Mouse (Mus musculus): Measurements from ENCODE around the gene Fgf13. TPM values are rescaled to one million over a fixed set of nuclear protein-coding genes. Genes with fewer than 3 reads are reported as not detected.

Gene Fgf13
- total RNA-seq (2021), result 10 to 100 TPM; 58.4 to 67.3 TPM
- long read RNA-seq, experiment 1, partial matches to known transcripts, result 0 of 4 reads
- long read RNA-seq, experiment 1, other reads (novel, unspliced or antisense), result 2 of 4 reads
- long read RNA-seq, experiment 2, partial matches to known transcripts, result 3 of 6 reads
- long read RNA-seq, experiment 2, other reads (novel, unspliced or antisense), result 0 of 6 reads

DNA sequence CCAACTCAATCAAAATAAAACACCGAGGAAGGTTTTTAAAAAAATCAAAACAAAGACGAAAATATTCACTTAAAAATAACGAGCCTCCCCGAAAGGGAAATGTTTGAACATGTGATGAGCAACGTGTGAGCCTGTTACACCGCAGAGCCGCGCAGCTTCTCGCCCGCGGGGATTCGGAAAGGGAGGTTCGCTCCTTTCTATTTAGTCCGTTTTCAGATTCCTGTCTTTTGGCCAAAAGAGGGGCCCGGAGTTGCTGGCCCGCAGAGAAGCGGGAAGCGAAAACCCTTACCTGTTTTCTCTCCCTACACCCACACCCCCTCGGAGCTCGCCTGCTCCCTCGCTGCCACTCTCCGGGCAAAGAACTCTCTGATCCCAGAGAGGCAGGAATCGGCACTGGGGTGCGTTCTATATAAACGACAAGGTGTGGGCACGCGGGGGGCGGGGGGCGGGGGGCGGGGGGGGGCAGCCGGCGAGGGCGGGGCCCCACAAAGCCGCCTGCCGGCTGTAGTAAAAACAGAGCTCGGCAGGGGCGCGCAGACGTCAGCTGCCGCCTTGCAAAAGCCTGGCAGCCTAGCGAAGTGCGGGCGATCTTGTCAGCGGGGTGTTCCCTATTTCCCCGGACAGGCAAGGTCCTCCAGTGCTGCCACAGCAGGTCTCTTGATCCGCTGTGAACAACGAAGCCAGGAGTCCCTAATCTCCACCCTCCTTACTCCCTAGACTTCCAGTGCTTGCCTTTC is at the start of gene Fgf13:
Gene Fgf13 (minus strand): TSS at position 377 of the 737 bp plus-strand sequence.
- no peak for DNase-seq (ENCODE audit: low spot score in 2 of 2)

DNA sequence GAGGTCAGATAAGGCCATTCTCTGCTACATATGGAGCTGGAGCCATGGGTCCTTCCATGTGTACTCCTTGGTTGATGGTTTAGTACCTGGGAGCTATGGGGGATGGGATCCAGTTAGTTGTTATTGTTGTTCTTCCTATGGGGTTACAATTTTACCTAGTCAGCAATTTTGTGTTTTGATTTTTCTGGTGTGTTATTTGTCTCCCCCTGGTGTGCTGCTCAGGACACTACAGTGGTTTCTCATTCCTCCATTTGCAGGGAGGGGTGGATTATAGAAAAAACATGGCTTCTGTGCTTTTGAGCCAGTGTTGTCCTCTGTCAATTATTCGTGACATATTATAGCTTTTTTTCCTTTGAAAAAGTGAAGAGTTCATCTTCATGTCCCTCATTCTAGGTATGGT is 38.7 kb upstream of the Fgf13 start:
- no peak for DNase-seq (ENCODE audit: low spot score in 2 of 2)

DNA sequence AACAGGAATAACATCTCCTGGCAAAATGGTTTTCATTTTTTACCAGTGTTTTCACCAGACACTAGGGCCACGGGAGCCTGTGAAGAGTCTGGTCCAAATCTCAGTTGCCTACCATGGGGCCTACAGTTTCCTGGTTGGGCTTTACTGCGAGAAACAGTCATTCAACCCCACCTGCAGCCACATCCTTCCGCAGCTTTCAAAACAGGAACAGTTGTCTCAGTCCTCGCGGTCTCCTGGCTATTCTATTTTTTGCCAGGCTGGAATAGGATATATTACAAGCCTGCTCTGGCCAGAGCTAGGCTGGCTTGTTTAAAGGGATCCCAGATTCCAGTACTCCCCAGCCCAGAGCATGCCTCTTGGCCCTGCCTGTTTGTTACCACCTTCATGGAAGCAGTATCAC is 21.2 kb upstream of the Fgf13 start:
- no peak for DNase-seq (ENCODE audit: low spot score in 2 of 2)

GRCm38 (mm10) chrX:59585508-59586186 is 17.8 kb upstream of the Fgf13 start:
- DNase-seq (ENCODE audit: low spot score in 2 of 2), result no peak

GRCm38 (mm10) chrX:59584034-59584433 is 16.2 kb upstream of the Fgf13 start:
- no peak for DNase-seq (ENCODE audit: low spot score in 2 of 2)

DNA sequence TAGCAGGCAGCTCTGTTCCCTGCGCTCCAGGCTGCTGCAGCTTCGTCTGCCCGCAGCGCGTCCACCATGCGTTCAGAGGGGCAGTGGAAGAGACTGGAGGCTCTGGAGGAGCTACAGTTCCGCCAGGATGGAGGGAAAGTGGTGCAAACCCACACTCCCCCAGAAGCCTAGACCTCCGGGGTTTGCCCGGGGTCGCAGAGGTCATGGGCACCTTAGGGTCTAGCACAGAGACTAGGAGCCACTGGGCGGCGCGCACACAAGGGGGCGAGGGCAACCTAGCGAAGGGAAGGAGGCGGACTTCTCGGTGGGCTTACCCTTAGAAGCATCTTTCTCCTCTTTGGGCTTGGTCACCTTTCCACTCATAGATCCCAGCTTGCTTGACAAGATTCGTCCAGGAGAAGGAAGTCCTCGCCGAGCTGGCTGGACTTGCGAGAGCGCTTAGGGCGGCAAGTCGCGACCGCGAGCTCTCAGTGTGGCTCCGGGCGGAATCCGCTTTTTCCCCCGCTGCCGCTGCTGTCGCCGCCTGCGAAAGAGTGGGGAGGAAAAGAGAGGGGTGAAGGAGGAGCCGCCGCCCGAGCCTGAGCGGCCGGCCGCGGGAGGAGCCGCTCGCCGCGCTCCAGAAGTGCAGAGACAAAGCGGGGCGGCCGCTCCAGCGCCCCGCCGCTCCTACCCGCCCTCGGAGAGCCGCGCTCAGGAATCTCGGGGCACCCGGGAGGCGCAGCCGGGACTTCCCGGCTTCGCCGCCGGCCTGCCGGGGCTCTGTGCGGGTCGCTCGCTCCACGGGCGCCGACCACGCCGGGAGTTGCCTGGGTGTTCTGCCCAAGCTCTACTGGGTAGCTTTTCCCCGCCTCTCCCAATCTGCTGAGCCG is 811 bp downstream of the Fgf13 start:
- peak in 1 of 2 experiments; percentile 31 for DNase-seq (ENCODE audit: low spot score in 2 of 2)

- DNase-seq (ENCODE audit: low spot score in 2 of 2), result no peak
Observed at GRCm38 (mm10) chrX:59566017-59566679, 1.7 kb downstream of the Fgf13 start.

DNA sequence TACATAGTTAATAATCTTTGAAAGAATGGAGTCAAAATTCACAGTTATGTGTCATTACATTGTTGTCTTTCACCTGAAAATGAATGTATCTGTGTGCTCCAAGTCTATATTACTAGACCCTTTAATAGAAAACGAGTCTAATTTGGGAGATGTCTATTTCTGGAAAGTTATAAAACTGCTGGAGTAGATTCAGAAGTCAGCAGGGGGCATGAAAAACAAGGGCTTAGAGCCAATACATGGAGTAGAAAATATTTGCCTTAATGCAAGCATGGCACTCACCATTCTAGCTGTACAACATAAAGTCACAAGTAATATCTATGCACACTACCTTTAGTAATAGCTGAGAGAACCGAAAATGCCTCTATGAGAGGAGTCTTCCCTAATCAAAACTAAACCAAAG is 19.9 kb downstream of the Fgf13 start:
- DNase-seq (ENCODE audit: low spot score in 2 of 2), result no peak

DNA sequence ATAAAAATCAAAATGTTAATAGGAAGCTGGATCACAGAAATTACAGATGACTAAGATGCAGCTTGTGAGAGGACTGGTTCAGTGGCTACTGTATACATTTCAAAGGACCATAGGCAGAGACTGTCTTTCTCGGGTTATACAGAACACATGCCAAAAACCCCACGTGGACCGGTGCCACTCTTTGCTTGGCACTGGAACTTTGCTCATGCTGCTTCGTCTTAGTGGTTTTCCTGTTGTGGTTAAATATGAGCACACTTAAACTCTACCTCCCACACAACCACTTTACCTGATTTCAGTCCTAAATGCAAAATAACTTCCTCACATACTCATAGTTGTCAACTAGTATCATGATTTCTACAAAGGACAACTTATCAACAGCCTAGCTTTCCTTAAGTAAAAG is 59.6 kb downstream of the Fgf13 start:
- no peak for DNase-seq (ENCODE audit: low spot score in 2 of 2)

GRCm38 (mm10) chrX:59493388-59493787 is 74.5 kb downstream of the Fgf13 start:
- no peak for DNase-seq (ENCODE audit: low spot score in 2 of 2)

DNA sequence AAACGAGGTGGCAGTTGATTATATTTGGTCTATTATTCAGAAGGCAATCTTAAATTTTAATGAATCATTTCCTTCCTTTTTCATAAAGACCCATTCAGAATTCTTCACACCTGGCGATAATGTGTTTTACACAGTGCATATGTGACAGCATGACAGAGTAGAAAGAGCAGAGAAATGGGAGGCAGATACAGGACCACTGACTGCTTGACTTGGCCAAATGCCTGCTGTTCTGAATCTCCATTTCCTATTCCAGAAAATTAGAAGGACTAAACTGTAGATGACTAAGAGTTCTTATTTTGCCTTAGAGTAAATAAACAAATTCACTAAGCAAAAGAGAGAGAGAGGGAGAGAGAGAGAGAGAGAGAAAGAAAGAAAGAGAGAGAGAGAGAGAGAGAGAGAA is 82.4 kb downstream of the Fgf13 start:
- no peak for DNase-seq (ENCODE audit: low spot score in 2 of 2)

- no peak for DNase-seq (ENCODE audit: low spot score in 2 of 2)
Observed at GRCm38 (mm10) chrX:59402596-59403285, 165.1 kb downstream of the Fgf13 start.

- DNase-seq (ENCODE audit: low spot score in 2 of 2), result no peak
Observed at GRCm38 (mm10) chrX:59290916-59291411, 276.9 kb downstream of the Fgf13 start.

DNA sequence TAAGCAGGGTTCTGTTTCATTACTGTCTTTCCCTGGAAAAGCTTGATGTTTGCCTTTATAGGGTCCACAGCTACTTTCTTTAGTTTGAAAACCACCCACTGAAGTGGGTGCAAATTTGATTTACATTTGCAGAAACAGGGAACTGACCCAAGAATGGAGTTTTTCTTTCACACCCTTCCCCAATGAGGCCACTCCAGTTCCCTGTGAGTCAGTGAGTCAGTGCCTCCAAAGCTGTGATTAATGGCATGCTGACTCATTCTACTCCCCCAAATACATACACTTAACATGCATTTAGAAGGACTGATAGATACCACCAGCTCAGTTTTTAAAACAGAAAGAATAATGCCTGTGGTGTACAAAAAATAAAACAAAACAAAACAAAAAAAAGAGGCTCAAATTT is 316.3 kb downstream of the Fgf13 start:
- no peak for DNase-seq (ENCODE audit: low spot score in 2 of 2)

- no peak for DNase-seq (ENCODE audit: low spot score in 2 of 2)
Observed at GRCm38 (mm10) chrX:59243752-59244151, 324.1 kb downstream of the Fgf13 start.

DNA sequence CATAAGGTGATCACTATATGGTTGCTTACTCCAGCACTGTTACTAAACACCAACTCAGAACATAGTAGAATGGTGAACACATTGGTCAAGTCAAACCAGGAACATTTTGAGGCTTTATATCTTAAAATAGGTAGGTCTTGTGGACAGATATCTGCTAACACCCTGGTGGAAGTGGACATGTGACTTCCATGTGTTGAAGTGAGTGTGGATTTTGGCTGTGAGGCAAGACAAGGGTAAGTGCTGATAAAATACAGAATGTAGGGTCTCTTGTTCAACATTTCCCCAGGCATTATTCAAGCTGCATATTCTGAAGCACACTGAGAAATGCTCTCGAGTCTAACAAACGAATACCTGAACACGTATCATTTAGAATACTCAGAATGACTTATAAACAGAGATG is 324.7 kb downstream of the Fgf13 start:
- no peak for DNase-seq (ENCODE audit: low spot score in 2 of 2)

DNA sequence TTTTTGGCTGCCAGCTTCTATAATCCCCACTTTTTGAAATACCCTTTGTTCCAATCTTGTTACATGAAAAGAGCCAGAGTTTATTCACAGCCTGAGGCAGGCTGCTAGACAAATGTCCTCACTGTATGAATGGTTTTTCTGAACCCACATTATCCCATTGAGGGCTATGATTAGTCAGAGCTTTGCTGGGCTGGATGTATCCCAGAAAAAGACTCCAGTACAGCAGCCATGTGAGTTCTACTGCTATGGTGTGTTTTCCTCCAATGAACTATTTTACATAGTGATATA is 326.5 kb downstream of the Fgf13 start:
- no peak for DNase-seq (ENCODE audit: low spot score in 2 of 2)

DNA sequence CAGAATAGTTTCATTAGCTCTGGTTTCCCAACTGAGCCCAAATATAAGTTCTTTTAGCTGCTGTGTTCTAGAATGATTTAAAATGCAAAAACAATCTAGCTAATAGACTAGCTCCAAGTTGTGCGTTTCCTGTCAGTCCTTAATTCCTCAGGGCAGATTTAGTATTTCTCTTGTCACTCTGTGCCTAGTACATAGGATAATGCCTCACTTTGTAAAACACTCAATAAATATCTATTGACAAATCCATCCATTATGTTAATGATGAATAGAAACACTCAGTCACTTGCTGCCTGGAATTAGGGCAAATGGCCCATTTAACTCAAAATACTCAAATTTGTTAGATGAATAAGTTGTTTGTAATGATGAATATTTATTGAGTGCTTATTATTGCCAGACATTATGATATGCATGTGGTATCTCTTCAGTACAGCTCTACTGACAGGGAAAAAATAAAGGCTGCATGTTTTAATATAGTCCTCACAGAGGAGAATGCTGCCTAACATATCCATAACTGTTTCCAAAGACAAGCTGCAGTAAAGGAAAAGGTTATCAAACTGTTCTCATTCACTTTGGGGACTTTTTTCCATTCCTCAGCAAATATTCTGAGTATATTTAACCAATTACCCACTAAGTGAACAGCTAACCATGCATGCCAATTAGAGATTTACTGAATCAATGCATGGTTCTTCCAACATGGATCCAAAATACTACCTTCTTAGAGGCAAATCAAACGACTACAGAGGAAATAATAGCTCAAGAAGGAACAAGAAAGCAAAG is 327.0 kb downstream of the Fgf13 start:
- no peak for DNase-seq (ENCODE audit: low spot score in 2 of 2)

- no peak for DNase-seq (ENCODE audit: low spot score in 2 of 2)
Observed at GRCm38 (mm10) chrX:59220675-59221074, 347.2 kb downstream of the Fgf13 start.

DNA sequence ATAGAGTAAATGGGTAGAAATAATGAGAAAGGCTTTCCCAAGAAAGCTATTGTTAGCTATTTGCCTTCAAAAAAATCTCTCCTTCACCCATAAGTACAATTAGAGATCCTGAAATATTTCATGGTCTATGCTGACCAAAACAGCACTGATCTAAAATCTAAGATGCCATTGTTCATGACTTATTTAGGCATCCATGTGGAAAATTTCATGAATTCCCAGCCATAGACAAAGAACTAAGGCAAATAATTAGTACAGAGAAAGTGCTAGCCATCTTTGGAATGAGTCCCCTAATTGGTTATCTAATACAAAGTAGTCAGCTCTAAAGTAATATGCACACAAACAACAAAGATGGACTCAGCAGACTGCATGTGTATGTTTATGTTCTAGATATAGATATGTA is 366.7 kb downstream of the Fgf13 start:
- no peak for DNase-seq (ENCODE audit: low spot score in 2 of 2)

Data from gastrocnemius, postnatal 4 days (tissue).